Mouse (Mus musculus) right cerebral cortex, adult 18-20 months (tissue): Measurements from ENCODE around the gene Iqsec1.

Experiments used
- DNase-seq: peaks from one replicate; pipeline ENCODE4 v3.0.0; 2022; ENCODE audit warnings: mixed read lengths

The Iqsec1 gene

DNA sequence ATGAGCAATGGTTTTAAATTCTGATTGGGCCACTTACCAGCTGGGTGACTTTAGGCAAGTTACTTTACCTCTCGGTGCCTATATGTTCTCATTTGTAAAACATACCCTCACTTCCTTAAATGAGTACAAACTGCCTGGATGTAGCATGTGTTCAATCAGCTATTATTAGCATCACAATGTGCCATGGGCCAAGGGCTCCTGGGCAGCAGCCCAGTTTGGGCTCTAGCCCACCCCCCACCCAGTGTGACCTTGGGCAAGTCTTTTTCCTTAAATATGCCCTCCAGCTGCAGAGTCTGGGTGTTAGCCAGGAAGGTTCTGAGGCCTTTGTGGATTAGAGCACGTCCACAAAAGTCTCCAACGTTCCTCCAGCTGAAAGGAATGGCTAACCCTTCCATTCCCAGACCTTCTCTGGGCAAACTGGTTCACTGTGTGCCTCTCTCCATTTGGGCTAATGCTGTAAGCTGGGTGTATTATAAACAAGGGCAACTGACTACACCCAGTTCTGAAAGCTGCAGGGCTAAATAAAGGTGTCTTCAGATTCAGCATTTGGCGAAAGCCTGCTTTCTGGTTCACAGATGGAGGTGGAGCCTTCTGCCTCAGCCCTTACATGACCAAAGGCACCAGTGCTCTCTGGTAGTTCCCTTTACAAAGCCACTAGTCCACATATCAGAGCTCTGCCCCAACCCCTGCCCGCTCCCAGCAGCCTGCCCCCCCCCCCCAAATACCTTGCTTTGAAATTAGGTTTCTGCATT, 101.3 kb downstream of the Iqsec1 start:
- DNase-seq = peak; percentile 25

GRCm38 (mm10) chr6:90885626-90886025, 102.9 kb downstream of the Iqsec1 start:
- no peak for DNase-seq

- DNase-seq = no peak
Measured at GRCm38 (mm10) chr6:90884631-90885030, 103.9 kb downstream of the Iqsec1 start.

GRCm38 (mm10) chr6:90880975-90881374, 107.5 kb downstream of the Iqsec1 start:
- DNase-seq = no peak

DNA sequence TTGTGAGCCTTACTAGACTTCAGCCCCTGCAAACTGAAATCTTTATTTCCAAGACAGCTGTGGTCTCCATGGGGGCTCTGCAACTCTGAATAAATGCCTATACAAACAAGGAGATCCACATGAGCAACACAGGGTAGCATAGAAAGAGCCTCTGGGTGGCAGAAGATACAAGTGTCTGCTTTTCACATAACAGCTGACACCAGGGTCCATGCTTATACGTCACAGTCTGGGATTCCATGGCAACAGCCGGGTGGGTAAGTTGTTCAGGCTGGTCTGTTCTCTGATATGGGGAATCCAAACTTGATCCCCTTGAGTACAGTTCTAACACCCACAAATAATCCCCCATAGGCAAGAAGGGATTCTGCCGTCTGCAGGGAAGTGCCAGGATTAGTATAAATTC, 108.1 kb downstream of the Iqsec1 start:
- no peak for DNase-seq

DNA sequence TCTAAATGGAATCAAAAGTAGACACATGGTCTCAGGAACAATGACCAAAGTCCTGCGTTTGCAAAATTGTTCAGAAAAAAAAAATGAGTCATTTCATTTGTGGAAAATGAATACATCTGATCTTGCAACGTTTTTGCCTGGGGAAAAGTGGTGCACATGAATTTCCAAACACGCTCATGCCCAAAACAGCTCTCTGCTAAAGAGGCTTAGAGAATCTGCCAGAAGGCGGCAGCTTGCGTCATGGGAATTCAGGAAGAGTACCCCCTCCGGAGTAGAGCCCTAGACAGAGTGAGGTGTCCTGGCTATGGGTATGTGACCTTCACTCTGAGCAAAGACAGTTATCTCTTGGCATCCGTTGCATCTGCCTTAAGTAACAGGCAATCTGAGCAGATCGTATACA, 116.9 kb downstream of the Iqsec1 start:
- peak; percentile 68 for DNase-seq

GRCm38 (mm10) chr6:90868033-90868432, 120.5 kb downstream of the Iqsec1 start:
- DNase-seq = peak; percentile 37

GRCm38 (mm10) chr6:90861370-90861769, 127.1 kb downstream of the Iqsec1 start:
- no peak for DNase-seq

DNA sequence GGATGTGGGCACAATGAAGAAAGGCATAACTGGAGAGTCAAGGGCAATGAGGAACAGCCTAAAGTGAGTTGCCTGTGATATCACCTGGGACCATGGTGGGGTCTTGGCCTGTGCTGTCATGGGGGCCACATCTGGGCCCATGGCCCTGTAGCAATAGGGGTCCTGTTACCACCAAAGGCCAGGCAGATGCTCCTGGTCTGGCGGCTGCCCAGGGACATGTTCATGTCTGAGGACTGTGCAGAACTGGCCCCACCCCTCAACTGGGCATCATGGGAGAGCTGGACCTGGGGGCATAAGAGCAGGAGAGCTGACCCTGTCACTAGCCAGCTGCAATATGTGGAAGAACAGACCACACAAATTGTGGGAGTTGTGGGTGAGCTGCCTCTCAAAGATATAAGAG, 130.6 kb downstream of the Iqsec1 start:
- no peak for DNase-seq

DNA sequence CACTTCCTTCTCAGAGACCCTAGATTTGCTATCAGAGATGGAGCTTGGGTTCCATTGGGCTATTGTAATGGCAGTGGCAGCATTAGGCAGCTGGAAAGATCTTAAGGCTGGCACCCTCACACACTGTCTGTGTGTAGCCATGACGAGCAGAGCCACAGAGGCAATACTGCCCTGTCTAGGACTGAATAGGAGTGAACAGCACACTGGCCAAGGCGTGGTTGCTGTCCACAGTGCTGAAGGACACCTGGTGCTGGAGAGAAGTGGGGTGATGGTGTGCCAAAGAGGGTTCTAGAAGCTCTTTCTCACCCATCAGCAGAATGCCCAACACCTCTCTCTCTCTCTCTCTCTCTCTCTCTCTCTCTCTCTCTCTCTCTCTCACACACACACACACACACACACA, 136.1 kb downstream of the Iqsec1 start:
- no peak for DNase-seq

GRCm38 (mm10) chr6:90848068-90848467, 140.4 kb downstream of the Iqsec1 start:
- DNase-seq = peak; percentile 44

GRCm38 (mm10) chr6:90847523-90847922, 141.0 kb downstream of the Iqsec1 start:
- DNase-seq = no peak

- DNase-seq = no peak
Measured at GRCm38 (mm10) chr6:90839972-90840371, 148.5 kb downstream of the Iqsec1 start.

DNA sequence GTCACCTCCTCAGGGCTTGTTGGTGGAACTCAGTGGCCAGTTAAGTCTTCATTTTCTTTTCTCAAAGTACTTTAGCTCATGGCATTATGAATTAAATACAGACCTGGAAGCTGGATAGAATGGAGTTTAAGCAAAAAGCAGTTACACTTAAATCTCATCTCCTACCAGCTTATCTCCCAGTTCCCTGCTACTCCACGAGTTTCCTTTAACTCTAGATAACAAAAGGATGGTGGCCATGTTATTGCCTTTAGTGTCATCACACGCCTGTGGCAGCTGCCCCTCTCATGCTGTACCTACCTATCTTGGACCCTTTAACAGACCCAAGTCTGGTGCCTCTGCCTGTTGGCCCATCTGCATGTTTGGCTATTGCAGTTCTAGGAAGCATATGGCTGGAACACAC, 151.7 kb downstream of the Iqsec1 start:
- DNase-seq = no peak

DNA sequence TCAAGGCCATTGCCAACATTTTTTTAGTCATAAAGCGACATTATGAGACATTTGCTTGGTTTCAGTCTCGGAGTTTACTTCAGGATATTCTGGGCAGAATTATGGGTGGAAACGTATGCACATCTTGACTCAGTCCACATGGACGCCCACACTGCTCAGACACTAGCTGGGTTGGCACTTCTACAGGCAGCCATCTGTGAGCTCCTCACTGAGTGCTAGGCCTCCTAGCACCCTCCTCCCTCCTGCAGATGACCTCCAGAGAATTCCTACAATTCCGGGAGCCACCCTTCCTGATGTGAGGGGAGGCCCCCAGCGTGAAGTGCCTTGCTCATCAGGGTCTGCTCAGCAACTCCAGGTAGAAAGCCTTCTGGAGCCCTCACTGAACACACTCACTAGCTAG, 158.9 kb downstream of the Iqsec1 start:
- peak; percentile 91 for DNase-seq

- no peak for DNase-seq
Measured at GRCm38 (mm10) chr6:90825063-90825462, 163.4 kb downstream of the Iqsec1 start.

- no peak for DNase-seq
Measured at GRCm38 (mm10) chr6:90823322-90823721, 165.2 kb downstream of the Iqsec1 start.

DNA sequence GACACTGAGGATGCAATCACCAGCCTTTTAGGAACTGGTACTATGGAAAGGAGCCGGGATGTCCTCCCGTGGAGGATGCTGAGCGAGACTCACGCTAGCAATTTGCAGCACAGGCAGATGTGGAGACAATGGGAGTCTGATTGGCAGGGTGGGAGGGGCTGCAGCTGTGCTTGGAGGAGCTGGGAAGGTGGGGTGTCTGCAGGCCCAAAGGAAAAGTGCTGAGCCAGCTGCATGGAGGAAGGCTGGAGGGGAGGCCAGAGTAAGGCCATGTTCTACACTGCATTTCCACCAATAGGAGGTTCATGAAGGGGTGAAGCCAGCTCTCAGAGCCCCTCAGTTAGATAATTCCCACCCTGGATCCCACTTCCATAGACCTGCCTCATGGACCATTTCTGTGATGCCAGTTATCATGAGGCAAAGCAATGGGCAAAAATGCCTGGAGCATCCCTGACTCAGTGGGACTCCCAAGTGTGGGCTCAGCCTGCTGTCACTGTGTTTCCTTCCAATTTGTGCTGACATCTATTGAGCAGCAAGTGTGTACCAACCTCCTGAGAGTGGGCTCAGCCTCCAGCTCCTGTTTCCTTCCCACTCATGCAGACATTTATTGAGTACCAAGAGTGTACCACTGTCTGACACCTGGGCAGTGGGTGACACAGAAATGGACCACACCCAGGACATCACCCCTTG, 166.4 kb downstream of the Iqsec1 start:
- peak; percentile 57 for DNase-seq

DNA sequence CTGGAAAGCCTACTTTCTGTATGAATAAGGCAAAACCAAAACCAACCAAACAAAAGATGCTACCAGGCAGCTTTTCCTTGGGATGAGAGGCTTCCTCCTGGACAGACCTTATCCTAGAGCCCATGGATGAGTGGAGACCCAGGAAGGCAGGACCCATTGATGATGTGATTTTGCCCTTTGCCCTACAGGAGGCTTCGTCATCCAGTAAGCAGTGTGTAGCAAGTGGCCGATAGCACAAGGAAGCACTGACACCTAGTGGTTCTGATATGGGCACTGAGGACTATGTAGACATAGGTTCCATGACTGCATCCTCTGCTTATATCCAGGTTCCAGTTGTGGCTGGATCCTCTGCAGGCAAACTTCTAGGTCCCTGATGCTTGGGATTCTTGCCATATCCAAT, 168.6 kb downstream of the Iqsec1 start:
- no peak for DNase-seq

DNA sequence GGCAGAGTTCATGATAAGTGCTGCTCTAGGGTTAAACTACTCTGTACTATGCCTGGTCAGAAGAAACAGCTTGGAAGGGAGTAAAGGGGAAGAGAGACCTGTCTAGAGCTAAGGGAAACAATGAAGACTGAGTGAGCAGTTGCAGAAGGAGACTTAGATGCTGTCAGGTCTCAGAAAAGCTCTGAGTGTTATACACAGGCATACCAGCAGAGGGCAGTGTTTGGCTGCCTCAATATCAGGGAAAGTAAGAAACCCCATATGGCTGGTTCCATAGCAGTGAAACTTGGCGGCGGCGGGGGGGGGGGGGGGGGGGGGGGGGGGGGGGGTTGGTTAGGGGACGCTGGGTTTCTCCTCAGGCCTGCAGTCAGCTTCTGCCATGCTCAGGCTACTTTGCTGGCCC, 169.5 kb downstream of the Iqsec1 start:
- peak; percentile 66 for DNase-seq

DNA sequence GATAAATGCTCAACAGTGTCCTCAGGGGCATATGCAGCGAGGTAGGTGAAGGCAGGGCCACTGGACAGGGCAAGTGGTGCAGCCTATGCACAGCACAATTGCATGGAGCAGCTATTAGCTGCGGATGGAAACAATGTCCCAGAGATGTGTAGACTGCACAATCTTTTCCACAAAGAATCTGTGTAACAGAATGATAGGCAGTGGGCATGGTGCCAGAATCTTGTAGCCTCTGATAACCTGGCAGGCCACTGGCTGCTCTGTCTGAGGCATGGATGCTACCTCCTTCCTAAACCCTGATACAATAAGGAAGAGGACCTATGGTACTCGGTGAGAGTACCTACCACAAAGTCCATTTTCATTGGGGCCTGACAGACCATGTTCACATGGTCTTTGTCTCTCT, 171.9 kb downstream of the Iqsec1 start:
- DNase-seq = no peak

GRCm38 (mm10) chr6:90815341-90815740, 173.1 kb downstream of the Iqsec1 start:
- no peak for DNase-seq

DNA sequence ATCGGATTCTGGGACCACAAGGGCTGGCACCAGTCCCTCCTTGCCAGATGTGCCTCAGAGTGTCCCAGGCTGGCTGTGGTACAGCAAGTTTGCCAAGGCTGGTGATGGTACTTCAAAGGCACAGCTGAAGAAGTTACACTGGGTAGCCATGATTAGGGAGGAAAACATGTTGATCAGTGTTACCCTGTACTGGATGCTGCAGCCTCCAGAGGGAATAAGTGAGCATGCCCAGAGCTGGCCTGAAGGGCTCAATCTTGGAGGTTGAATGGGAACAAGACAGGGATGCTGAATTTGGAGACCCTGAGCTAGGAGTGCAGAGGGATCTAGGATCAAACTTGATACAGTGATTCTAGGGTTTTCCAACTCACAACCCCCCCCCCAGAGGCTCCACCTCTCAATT, 175.0 kb downstream of the Iqsec1 start:
- no peak for DNase-seq

GRCm38 (mm10) chr6:90812584-90812983, 175.9 kb downstream of the Iqsec1 start:
- no peak for DNase-seq

- DNase-seq = peak; percentile 61
Measured at GRCm38 (mm10) chr6:90812072-90812471, 176.4 kb downstream of the Iqsec1 start.
